Comparison of ENCODE assay signal across 29 mouse cellular contexts in genomic region chr8:65032107-65032506, GRCm38 (mm10). TPM values are rescaled to one million over a fixed set of nuclear protein-coding genes. Genes with fewer than 3 reads are reported as not detected.
DNase-seq lines count a peak whose midpoint lies in the region; ATAC-seq and TF ChIP-seq lines count a peak whose summit lies in the region.
"Had no signal": no experiment of that assay in that cellular context is flagged by ENCODE, and none has a peak within 500 bp of the region (broad histone marks: within the 10 kb centered on the region; RNA-seq: fewer than 3 reads in every experiment).

No protein-coding gene starts in this region.

- 96% methylated on average over 1 of the region's 1 CpGs for WGBS in kidney, adult 2 months
- 100% methylated on average over 1 of the region's 1 CpGs for WGBS in kidney, embryonic 14.5 days
- WGBS in midbrain, embryonic 11.5 days: 89% methylated on average over 1 of the region's 1 CpGs
- WGBS in midbrain, embryonic 14.5 days: 89% methylated on average over 1 of the region's 1 CpGs

- TF ChIP-seq EP300 in ES-Bruce4 (IDR thresholded peaks at IDR 0.05; ENCODE audit: insufficient read depth, low read depth, low read length): no peak

- no peaks in the 10 kb centered on the region for H3K9me3 ChIP-seq in kidney, embryonic 14.5 days (ENCODE audit: control insufficient read depth, low read length)
- no peaks in the 10 kb centered on the region for H3K9me3 ChIP-seq in midbrain, embryonic 11.5 days (ENCODE audit: control insufficient read depth, low read length)
- H3K9me3 ChIP-seq in midbrain, embryonic 14.5 days (ENCODE audit: control insufficient read depth, low read length): no peaks in the 10 kb centered on the region
- H3K9me3 ChIP-seq in ES-Bruce4 (replicated peaks; ENCODE audit: control insufficient read depth, insufficient read depth, low read length, poor library complexity, severe bottlenecking): no peaks in the 10 kb centered on the region
- H3K9me3 ChIP-seq: G1E had no signal

- H3K4me3 ChIP-seq in kidney, adult 2 months (ENCODE audit: insufficient read depth, low read depth, low read length): no peak overlapping the region
- no peak overlapping the region for H3K4me3 ChIP-seq in kidney, embryonic 14.5 days (ENCODE audit: low read length)
- no peak overlapping the region for H3K4me3 ChIP-seq in midbrain, embryonic 11.5 days (ENCODE audit: low read depth, low read length)
- H3K4me3 ChIP-seq in midbrain, embryonic 14.5 days (replicated peaks; ENCODE audit: low read depth, low read length): no peak overlapping the region
- H3K4me3 ChIP-seq in ES-Bruce4 (ENCODE audit: low read depth, low read length): no peak overlapping the region

- peak; percentile 51 for DNase-seq in heart, adult 11 months
- no peak for DNase-seq in heart, adult 18-20 months
- DNase-seq in kidney, adult 2 months: no peak
- DNase-seq in midbrain, embryonic 11.5 days (ENCODE audit: low spot score, missing footprints): peak; percentile 53
- no peak for DNase-seq in midbrain, embryonic 14.5 days
- no peak for DNase-seq in right cerebral cortex, adult 18-20 months
- DNase-seq: adrenal gland, adult 2 months; adrenal gland, adult 8-10 months; adrenal gland, postnatal 10 days; adrenal gland, postnatal 14 days; adrenal gland, postnatal 25 days; adrenal gland, postnatal 36 days; B cell, adult 2 months; cerebellum, adult 11 months; cerebellum, adult 11-12 months; cerebellum, adult 18-20 months had no signal

- no peaks in the 10 kb centered on the region for H3K27me3 ChIP-seq in kidney, adult 2 months (replicated peaks; ENCODE audit: control insufficient read depth, insufficient read depth, low read length)
- no peaks in the 10 kb centered on the region for H3K27me3 ChIP-seq in kidney, embryonic 14.5 days (ENCODE audit: control insufficient read depth, insufficient read depth, low read length)
- H3K27me3 ChIP-seq in midbrain, embryonic 11.5 days (ENCODE audit: control insufficient read depth, insufficient read depth, low read length): no peaks in the 10 kb centered on the region
- H3K27me3 ChIP-seq in midbrain, embryonic 14.5 days (ENCODE audit: control insufficient read depth, insufficient read depth, low read length): no peaks in the 10 kb centered on the region
- no peaks in the 10 kb centered on the region for H3K27me3 ChIP-seq in ES-Bruce4 (ENCODE audit: control insufficient read depth, insufficient read depth, low read length, poor library complexity, severe bottlenecking)
- H3K27me3 ChIP-seq: CH12.LX, Patski had no signal

- TF ChIP-seq CTCF in kidney, adult 2 months (conservative IDR thresholded peaks at IDR 0.05; ENCODE audit: insufficient read depth, insufficient read length, low read depth, low read length): no peak
- no peak for TF ChIP-seq CTCF in ES-Bruce4 (IDR thresholded peaks at IDR 0.05; ENCODE audit: low read depth, low read length)

- H3K4me1 ChIP-seq in kidney, adult 2 months (ENCODE audit: control insufficient read depth, insufficient read depth, low read length): peaks cover 7% of the 10 kb centered on the region; the same call in 1 of the 2 replicates
- no peaks in the 10 kb centered on the region for H3K4me1 ChIP-seq in kidney, embryonic 14.5 days (ENCODE audit: control insufficient read depth, insufficient read depth, low read length)
- peaks cover 4% of the 10 kb centered on the region; the same call in 1 of the 2 replicates for H3K4me1 ChIP-seq in midbrain, embryonic 11.5 days (ENCODE audit: control insufficient read depth, insufficient read depth, low read length)
- H3K4me1 ChIP-seq in midbrain, embryonic 14.5 days (ENCODE audit: control insufficient read depth, insufficient read depth, low read length): peaks cover 8% of the 10 kb centered on the region; the same call in 1 of the 2 replicates
- no peaks in the 10 kb centered on the region for H3K4me1 ChIP-seq in ES-Bruce4 (ENCODE audit: control insufficient read depth, insufficient read depth, low read length)

- TF ChIP-seq POLR2A in kidney, adult 2 months (IDR thresholded peaks at IDR 0.05; ENCODE audit: low read depth, low read length): no peak
- TF ChIP-seq POLR2A in ES-Bruce4 (IDR thresholded peaks at IDR 0.05; ENCODE audit: insufficient read depth, low read length): no peak

- no peak overlapping the region for H3K4me2 ChIP-seq in kidney, embryonic 14.5 days (replicated peaks; ENCODE audit: low read depth, low read length)
- no peak overlapping the region for H3K4me2 ChIP-seq in midbrain, embryonic 11.5 days
- no peak overlapping the region for H3K4me2 ChIP-seq in midbrain, embryonic 14.5 days (ENCODE audit: low read length)

- no peak overlapping the region for H3K9ac ChIP-seq in kidney, embryonic 14.5 days (ENCODE audit: low read depth, low read length)
- no peak overlapping the region for H3K9ac ChIP-seq in midbrain, embryonic 11.5 days (ENCODE audit: low read length)
- H3K9ac ChIP-seq in midbrain, embryonic 14.5 days (replicated peaks; ENCODE audit: low read length): no peak overlapping the region
- H3K9ac ChIP-seq in ES-Bruce4 (ENCODE audit: low read depth, poor library complexity, severe bottlenecking): 0 out of 2 replicates have a peak overlapping the region, but pooled peaks have one; percentile 40

- H3K36me3 ChIP-seq in kidney, adult 2 months (ENCODE audit: control insufficient read depth, insufficient read depth, low read length): no peaks in the 10 kb centered on the region
- H3K36me3 ChIP-seq in kidney, embryonic 14.5 days (ENCODE audit: control insufficient read depth, insufficient read depth, low read length): no peaks in the 10 kb centered on the region
- H3K36me3 ChIP-seq in midbrain, embryonic 11.5 days (ENCODE audit: control insufficient read depth, insufficient read depth, low read length): no peaks in the 10 kb centered on the region
- no peaks in the 10 kb centered on the region for H3K36me3 ChIP-seq in midbrain, embryonic 14.5 days (ENCODE audit: control insufficient read depth, insufficient read depth, low read length)
- peaks cover 15% of the 10 kb centered on the region for H3K36me3 ChIP-seq in ES-Bruce4 (ENCODE audit: control insufficient read depth, insufficient read depth, low read length, poor library complexity, severe bottlenecking)
- H3K36me3 ChIP-seq: G1E had no signal

- no peak for ATAC-seq in kidney, embryonic 14.5 days (ENCODE audit: low FRiP score, low TSS enrichment)
- no peak for ATAC-seq in midbrain, embryonic 11.5 days (ENCODE audit: low FRiP score)
- ATAC-seq in midbrain, embryonic 14.5 days (ENCODE audit: low FRiP score, low TSS enrichment): no peak
- ATAC-seq: activated CD4-positive, CD25-positive, alpha-beta regulatory T cell, adult 4 months; CD4-positive, CD25-positive, alpha-beta regulatory T cell, adult 4 months; Patski had no signal

- 0 out of 2 replicates have a peak overlapping the region, but pooled peaks have one; percentile 21 for H3K27ac ChIP-seq in kidney, adult 2 months (ENCODE audit: insufficient read depth, low read depth, low read length)
- H3K27ac ChIP-seq in kidney, embryonic 14.5 days (ENCODE audit: low read depth, low read length): no peak overlapping the region
- H3K27ac ChIP-seq in midbrain, embryonic 11.5 days (ENCODE audit: low read depth, low read length): no peak overlapping the region
- H3K27ac ChIP-seq in midbrain, embryonic 14.5 days (replicated peaks; ENCODE audit: low read depth, low read length): no peak overlapping the region
- 0 out of 2 replicates have a peak overlapping the region, but pooled peaks have one; percentile 99 for H3K27ac ChIP-seq in ES-Bruce4 (ENCODE audit: insufficient read depth, low read length)

RNA-seq across cellular contexts. Expression of gene Apela, which starts 5.0 kb away (rescaled TPM):
- not detected for total RNA-seq in heart, adult 18-20 months (2021)
- polyA plus RNA-seq in kidney, adult 2 months (2012; rRNA removed): 79.9 and 119 TPM in 2 replicates
- polyA plus RNA-seq in kidney, embryonic 14.5 days (2014; fragmentation: Nextera tagmentation; extraction: Ambion mirVana): 11.3 and 13.5 TPM in 2 replicates
- 1.3 and 2.3 TPM in 2 replicates for polyA plus RNA-seq in midbrain, embryonic 11.5 days (2014; fragmentation: Nextera tagmentation; extraction: Ambion mirVana)
- polyA plus RNA-seq in midbrain, embryonic 14.5 days (2014; fragmentation: Nextera tagmentation; extraction: Ambion mirVana): 0.93 and 1.1 TPM in 2 replicates
- 90.5 and 96.4 TPM in 2 replicates for polyA plus RNA-seq in ES-Bruce4 (2011; ENCODE audit: insufficient read depth, insufficient read length, low read depth, missing spikeins)
- total RNA-seq: adrenal gland, adult 18-20 months; adrenal gland, adult 2 months; adrenal gland, adult 8-10 months; adrenal gland, postnatal 10 days; adrenal gland, postnatal 14 days; adrenal gland, postnatal 25 days; adrenal gland, postnatal 36 days; CH12.LX; G1E; MEL had no signal
- polyA plus RNA-seq: activated CD4-positive, CD25-positive, alpha-beta regulatory T cell, adult 4 months; adrenal gland, adult 2 months; C2C12; CD4-positive, CD25-positive, alpha-beta regulatory T cell, adult 4 months; G1E had no signal

RNA-seq across cellular contexts. Expression of gene Trim60, which starts 13.7 kb away (rescaled TPM):
- not detected for total RNA-seq in heart, adult 18-20 months (2021)
- polyA plus RNA-seq in kidney, adult 2 months (2012; rRNA removed): 0.27 and 0.41 TPM in 2 replicates
- polyA plus RNA-seq in kidney, embryonic 14.5 days (2014; fragmentation: Nextera tagmentation; extraction: Ambion mirVana): not detected in 2 replicates
- polyA plus RNA-seq in midbrain, embryonic 11.5 days (2014; fragmentation: Nextera tagmentation; extraction: Ambion mirVana): not detected in 2 replicates
- polyA plus RNA-seq in midbrain, embryonic 14.5 days (2014; fragmentation: Nextera tagmentation; extraction: Ambion mirVana): not detected in 2 replicates
- 0.37 and 0.41 TPM in 2 replicates for polyA plus RNA-seq in ES-Bruce4 (2011; ENCODE audit: insufficient read depth, insufficient read length, low read depth, missing spikeins)
- total RNA-seq: adrenal gland, adult 18-20 months; adrenal gland, adult 2 months; adrenal gland, adult 8-10 months; adrenal gland, postnatal 10 days; adrenal gland, postnatal 14 days; adrenal gland, postnatal 25 days; adrenal gland, postnatal 36 days; adrenal gland, postnatal 4 days; CH12.LX; ES-E14; MEL had no signal
- polyA plus RNA-seq: activated CD4-positive, CD25-positive, alpha-beta regulatory T cell, adult 4 months; adrenal gland, adult 2 months; brain, embryonic 14.5 days; C2C12; CD4-positive, CD25-positive, alpha-beta regulatory T cell, adult 4 months; G1E had no signal

RNA-seq across cellular contexts. Expression of gene Trim61, which starts 13.8 kb away (rescaled TPM):
- not detected for total RNA-seq in heart, adult 18-20 months (2021)
- polyA plus RNA-seq in kidney, adult 2 months (2012; rRNA removed): 0.37 and 0.69 TPM in 2 replicates
- polyA plus RNA-seq in kidney, embryonic 14.5 days (2014; fragmentation: Nextera tagmentation; extraction: Ambion mirVana): 0.13 and 0.24 TPM in 2 replicates
- polyA plus RNA-seq in midbrain, embryonic 11.5 days (2014; fragmentation: Nextera tagmentation; extraction: Ambion mirVana): not detected in 2 replicates
- not detected in 2 replicates for polyA plus RNA-seq in midbrain, embryonic 14.5 days (2014; fragmentation: Nextera tagmentation; extraction: Ambion mirVana)
- polyA plus RNA-seq in ES-Bruce4 (2011; ENCODE audit: insufficient read depth, insufficient read length, low read depth, missing spikeins): 1.2 and 2.3 TPM in 2 replicates
- total RNA-seq: adrenal gland, adult 18-20 months; adrenal gland, adult 2 months; adrenal gland, adult 8-10 months; adrenal gland, postnatal 10 days; adrenal gland, postnatal 14 days; adrenal gland, postnatal 25 days; adrenal gland, postnatal 36 days; adrenal gland, postnatal 4 days; CH12.LX; MEL had no signal
- polyA plus RNA-seq: activated CD4-positive, CD25-positive, alpha-beta regulatory T cell, adult 4 months; adrenal gland, adult 2 months; brain, embryonic 14.5 days; C2C12; CD4-positive, CD25-positive, alpha-beta regulatory T cell, adult 4 months; G1E had no signal

RNA-seq across cellular contexts. Expression of gene Gm10663, which starts 42.7 kb away (rescaled TPM):
- total RNA-seq in heart, adult 18-20 months (2021): not detected
- polyA plus RNA-seq in kidney, adult 2 months (2012; rRNA removed): not detected in 2 replicates
- not detected in 2 replicates for polyA plus RNA-seq in kidney, embryonic 14.5 days (2014; fragmentation: Nextera tagmentation; extraction: Ambion mirVana)
- not detected in 2 replicates for polyA plus RNA-seq in midbrain, embryonic 11.5 days (2014; fragmentation: Nextera tagmentation; extraction: Ambion mirVana)
- not detected in 2 replicates for polyA plus RNA-seq in midbrain, embryonic 14.5 days (2014; fragmentation: Nextera tagmentation; extraction: Ambion mirVana)
- polyA plus RNA-seq in ES-Bruce4 (2011; ENCODE audit: insufficient read depth, insufficient read length, low read depth, missing spikeins): not detected in 2 replicates
- total RNA-seq: adrenal gland, adult 18-20 months; adrenal gland, adult 2 months; adrenal gland, adult 8-10 months; adrenal gland, postnatal 10 days; adrenal gland, postnatal 14 days; adrenal gland, postnatal 25 days; adrenal gland, postnatal 36 days; adrenal gland, postnatal 4 days; CH12.LX; ES-E14; G1E; MEL had no signal
- polyA plus RNA-seq: activated CD4-positive, CD25-positive, alpha-beta regulatory T cell, adult 4 months; adrenal gland, adult 2 months; brain, embryonic 14.5 days; C2C12; CD4-positive, CD25-positive, alpha-beta regulatory T cell, adult 4 months; G1E; Patski had no signal

RNA-seq across cellular contexts. Expression of gene Trim75, which starts 44.5 kb away (rescaled TPM):
- total RNA-seq in heart, adult 18-20 months (2021): not detected
- 0.03 and 0.10 TPM in 2 replicates for polyA plus RNA-seq in kidney, adult 2 months (2012; rRNA removed)
- polyA plus RNA-seq in kidney, embryonic 14.5 days (2014; fragmentation: Nextera tagmentation; extraction: Ambion mirVana): not detected in 2 replicates
- not detected in 2 replicates for polyA plus RNA-seq in midbrain, embryonic 11.5 days (2014; fragmentation: Nextera tagmentation; extraction: Ambion mirVana)
- polyA plus RNA-seq in midbrain, embryonic 14.5 days (2014; fragmentation: Nextera tagmentation; extraction: Ambion mirVana): 0.08 and 0.18 TPM in 2 replicates
- polyA plus RNA-seq in ES-Bruce4 (2011; ENCODE audit: insufficient read depth, insufficient read length, low read depth, missing spikeins): not detected in 2 replicates
- total RNA-seq: adrenal gland, adult 18-20 months; adrenal gland, adult 2 months; adrenal gland, adult 8-10 months; adrenal gland, postnatal 10 days; adrenal gland, postnatal 14 days; adrenal gland, postnatal 25 days; adrenal gland, postnatal 36 days; adrenal gland, postnatal 4 days; CH12.LX; MEL had no signal
- polyA plus RNA-seq: adrenal gland, adult 2 months; brain, embryonic 14.5 days; CD4-positive, CD25-positive, alpha-beta regulatory T cell, adult 4 months; G1E had no signal

Comparison
In these comparisons a context has a peak if more than half of its experiments do, and no peak if none do; other contexts are left out.
1. DNase-seq: peak in heart, adult 11 months (single experiment) and midbrain, embryonic 11.5 days (single experiment); none in heart, adult 18-20 months (0 of 2), kidney, adult 2 months (single experiment), midbrain, embryonic 14.5 days (single experiment) and right cerebral cortex, adult 18-20 months (single experiment).
2. H3K27ac ChIP-seq: peak in kidney, adult 2 months (single experiment) and ES-Bruce4 (single experiment); none in kidney, embryonic 14.5 days (single experiment), midbrain, embryonic 11.5 days (single experiment) and midbrain, embryonic 14.5 days (single experiment).